Comparison of ENCODE assay signal across 11 mouse cellular contexts in the genomic region with DNA sequence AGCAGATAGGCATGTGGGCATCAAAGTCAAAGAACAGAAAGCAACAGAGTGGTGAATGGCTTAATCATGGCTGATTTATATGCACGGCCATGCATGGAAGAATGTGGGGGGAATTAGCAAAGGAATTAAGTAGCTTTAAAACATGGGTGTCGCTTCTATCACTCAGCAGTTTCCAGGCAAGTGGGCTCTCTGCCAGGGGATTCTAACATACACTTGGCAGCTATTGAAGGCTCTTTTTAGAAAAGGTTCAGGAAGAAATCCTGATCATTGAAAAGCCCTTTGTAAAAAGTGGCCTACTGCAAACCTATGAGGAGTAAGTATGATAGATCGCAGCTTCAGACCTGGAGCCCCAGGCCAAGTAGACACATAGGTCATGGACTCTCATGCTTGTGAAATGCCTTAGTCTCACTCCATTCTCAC.
DNase-seq lines count a peak whose midpoint lies in the region; ATAC-seq and TF ChIP-seq lines count a peak whose summit lies in the region.
"Had no signal": no experiment of that assay in that cellular context is flagged by ENCODE, and none has a peak within 500 bp of the region (broad histone marks: within the 10 kb centered on the region; RNA-seq: fewer than 3 reads in every experiment).

No protein-coding gene starts in this region.

- H3K4me3 ChIP-seq in liver, adult 2 months (ENCODE audit: insufficient read depth, low read depth, low read length) = no peak overlapping the region
- no peak overlapping the region for H3K4me3 ChIP-seq in liver, postnatal 0 days (ENCODE audit: low read depth, low read length)

- TF ChIP-seq CTCF in liver, adult 2 months (IDR thresholded peaks at IDR 0.05; ENCODE audit: low read depth, low read length) = no peak
- TF ChIP-seq CTCF in liver, postnatal 0 days (IDR thresholded peaks at IDR 0.05; ENCODE audit: low read depth) = no peak
- TF ChIP-seq CTCF in brain, embryonic 14.5 days (IDR thresholded peaks at IDR 0.05; ENCODE audit: borderline replicate concordance, extremely low read depth, insufficient read depth, insufficient read length) = no peak

- H3K27me3 ChIP-seq in liver, adult 2 months (ENCODE audit: control insufficient read depth, insufficient read depth, low read length) = no peaks in the 10 kb centered on the region
- no peaks in the 10 kb centered on the region for H3K27me3 ChIP-seq in liver, postnatal 0 days (ENCODE audit: insufficient read depth, low read length)

- H3K27ac ChIP-seq in liver, adult 2 months (replicated peaks; ENCODE audit: insufficient read depth, low read depth, low read length) = no peak overlapping the region
- H3K27ac ChIP-seq in liver, postnatal 0 days (ENCODE audit: low read depth) = no peak overlapping the region
- H3K27ac ChIP-seq: kidney, postnatal 0 days; liver, embryonic 14.5 days had no signal

- no peak for ATAC-seq in liver, postnatal 0 days

- H3K9ac ChIP-seq in liver, adult 2 months (ENCODE audit: low read depth, low read length) = no peak overlapping the region
- no peak overlapping the region for H3K9ac ChIP-seq in liver, postnatal 0 days (replicated peaks)
- H3K9ac ChIP-seq: liver, embryonic 14.5 days had no signal

- no peaks in the 10 kb centered on the region for H3K79me2 ChIP-seq in liver, adult 2 months (ENCODE audit: control insufficient read depth, insufficient read depth, low read length)

- no peaks in the 10 kb centered on the region for H3K9me3 ChIP-seq in liver, postnatal 0 days (ENCODE audit: low read length)

- peaks cover 8% of the 10 kb centered on the region for H3K4me1 ChIP-seq in liver, adult 2 months (ENCODE audit: control insufficient read depth, insufficient read depth, low read length)
- no peaks in the 10 kb centered on the region for H3K4me1 ChIP-seq in liver, postnatal 0 days (ENCODE audit: insufficient read depth)

- no peak for TF ChIP-seq POLR2A in liver, adult 2 months (IDR thresholded peaks at IDR 0.05; ENCODE audit: extremely low read depth, insufficient read depth, low read length)
- TF ChIP-seq POLR2A in brain, embryonic 14.5 days (IDR thresholded peaks at IDR 0.05; ENCODE audit: borderline replicate concordance, extremely low read depth, insufficient read depth, insufficient read length, poor library complexity, severe bottlenecking) = no peak

- no peak for TF ChIP-seq EP300 in liver, postnatal 0 days (IDR thresholded peaks at IDR 0.05; ENCODE audit: low read depth)

- H3K4me2 ChIP-seq in liver, postnatal 0 days (ENCODE audit: low read depth, low read length) = no peak overlapping the region

- no peaks in the 10 kb centered on the region for H3K36me3 ChIP-seq in liver, adult 2 months (ENCODE audit: control insufficient read depth, insufficient read depth, low read length)
- H3K36me3 ChIP-seq in liver, postnatal 0 days (replicated peaks; ENCODE audit: insufficient read depth, low read length) = no peaks in the 10 kb centered on the region

- DNase-seq in gastrocnemius, postnatal 10 days = peak; percentile 7
- no peak for DNase-seq in gastrocnemius, adult 18-20 months (ENCODE audit: low spot score)
- peak; percentile 62 for DNase-seq in liver, adult 2 months (ENCODE audit: extremely low read depth, low read depth, low spot score)
- DNase-seq in liver, postnatal 0 days = no peak
- peak; percentile 94 for DNase-seq in brain, embryonic 14.5 days (ENCODE audit: low read depth)
- peak; percentile 6 to 13 for DNase-seq in layer of hippocampus, postnatal 25 days (ENCODE audit: extremely low spot score in 1 of 2, low spot score in 1 of 2)
- DNase-seq in thymus, postnatal 36 days = no peak
- no peak for DNase-seq in testis, postnatal 14 days (ENCODE audit: low spot score)
- DNase-seq: gastrocnemius, postnatal 14 days had no signal

- WGBS in liver, adult 2 months = 61% methylated on average over 3 of the region's 3 CpGs
- 75% methylated on average over 3 of the region's 3 CpGs for whole genome bisulfite sequencing in liver, postnatal 0 days (ENCODE audit: insufficient replicate concordance)

Comparison
In these comparisons a context has a peak if more than half of its experiments do, and no peak if none do; other contexts are left out.
1. DNase-seq: peak in gastrocnemius, postnatal 10 days (single experiment), liver, adult 2 months (single experiment), brain, embryonic 14.5 days (single experiment) and layer of hippocampus, postnatal 25 days (2 of 2); none in gastrocnemius, adult 18-20 months (single experiment), liver, postnatal 0 days (single experiment), thymus, postnatal 36 days (0 of 2) and testis, postnatal 14 days (single experiment).